Mouse (Mus musculus) forebrain, embryonic 13.5 days (tissue): ENCODE data around the gene St6gal1. TPM values are rescaled to one million over a fixed set of nuclear protein-coding genes. Genes with fewer than 3 reads are reported as not detected.
A peak's percentile ranks its signal among the peaks of the same experiment; 100 is the strongest.

ENCODE experiments used
- ATAC-seq: fragments of 200-750 bp; cut with Nextera tagmentation; 2 replicates; pipeline ENCODE4 v1.8.0; 2017
- H3K27ac ChIP-seq: fragments of 300-500 bp; sonication (generic); 2 replicates; pipeline ENCODE4 v1.5.1; 2015; ENCODE audit warnings: inconsistent platforms, mild to moderate bottlenecking, moderate library complexity
- H3K27me3 ChIP-seq: fragments of 300-500 bp; sonication (generic); 2 replicates; pipeline ENCODE4 v1.6.1; 2015; ENCODE audit warnings: mild to moderate bottlenecking, inconsistent platforms
- H3K36me3 ChIP-seq: fragments of 300-500 bp; sonication (generic); 2 replicates; pipeline ENCODE4 v1.6.1; 2015; ENCODE audit warnings: mild to moderate bottlenecking, inconsistent platforms; ENCODE audit not compliant: poor library complexity, severe bottlenecking
- H3K4me1 ChIP-seq: fragments of 300-500 bp; sonication (generic); 2 replicates; pipeline ENCODE4 v1.6.1; 2015; ENCODE audit warnings: inconsistent platforms
- H3K4me2 ChIP-seq: fragments of 300-500 bp; sonication (generic); 2 replicates; pipeline ENCODE4 v1.6.1; 2015; ENCODE audit warnings: inconsistent platforms, mild to moderate bottlenecking, moderate library complexity
- H3K4me3 ChIP-seq: fragments of 300-500 bp; sonication (generic); 2 replicates; pipeline ENCODE4 v1.5.1; 2015; ENCODE audit warnings: mild to moderate bottlenecking, inconsistent platforms
- H3K9ac ChIP-seq: fragments of 300-500 bp; sonication (generic); 2 replicates; pipeline ENCODE4 v1.6.1; 2015; ENCODE audit warnings: mild to moderate bottlenecking, inconsistent platforms
- H3K9me3 ChIP-seq: fragments of 300-500 bp; sonication (generic); replicated peaks from 2 replicates; pipeline ENCODE4 v1.6.1; 2016; ENCODE audit warnings: inconsistent platforms
- WGBS: fragments of 180-500 bp; shearing (Covaris S2); methylation state at CpG from one replicate; pipeline ENCODE4 v1.1.7; 2015; 5-methylcytosine and 5-hydroxymethylcytosine counted together
- polyA plus RNA-seq: library from polyadenylated mRNA; unstranded; fragments of >200 nt; fragmentation: Nextera tagmentation; extraction: Ambion mirVana; gene quantifications from 2 replicates; pipeline ENCODE4 v1.2.1, GENCODE M21; 2015

St6gal1 gene
- polyA plus RNA-seq, 1 experiment from 2014 or later: 39.5 TPM

GRCm38 (mm10) chr16:23191560-23192242 is 32.8 kb upstream of the St6gal1 start:
- no peaks in the 10 kb centered on the region for H3K27me3 ChIP-seq
- no peak for ATAC-seq
- H3K9ac ChIP-seq: no peak overlapping the region
- no peak overlapping the region for H3K4me2 ChIP-seq
- H3K9me3 ChIP-seq: no peaks in the 10 kb centered on the region
- 88% methylated on average over 9 of the region's 9 CpGs for WGBS
- H3K4me1 ChIP-seq: no peaks in the 10 kb centered on the region
- no peak overlapping the region for H3K4me3 ChIP-seq
- H3K27ac ChIP-seq: no peak overlapping the region
- no peaks in the 10 kb centered on the region for H3K36me3 ChIP-seq

GRCm38 (mm10) chr16:23195618-23196017 is 28.9 kb upstream of the St6gal1 start:
- 88% methylated on average over 7 of the region's 7 CpGs for WGBS

GRCm38 (mm10) chr16:23196296-23196695 is 28.2 kb upstream of the St6gal1 start:
- no peaks in the 10 kb centered on the region for H3K4me1 ChIP-seq
- H3K36me3 ChIP-seq: no peaks in the 10 kb centered on the region
- H3K4me2 ChIP-seq: no peak overlapping the region
- no peak overlapping the region for H3K27ac ChIP-seq
- H3K9ac ChIP-seq: no peak overlapping the region
- no peaks in the 10 kb centered on the region for H3K27me3 ChIP-seq
- H3K9me3 ChIP-seq: no peaks in the 10 kb centered on the region
- no peak overlapping the region for H3K4me3 ChIP-seq
- no peak for ATAC-seq

More at GRCm38 (mm10) chr16:23195618-23196017, 28.9 kb upstream of the St6gal1 start:
- Histone ChIP-seq H3K36me3 (no peaks in the 10 kb centered on the region), H3K9me3 (no peaks in the 10 kb centered on the region), H3K4me1 (no peaks in the 10 kb centered on the region), H3K4me3 (no peak overlapping the region), H3K9ac (no peak overlapping the region), H3K4me2 (no peak overlapping the region), H3K27ac (no peak overlapping the region), H3K27me3 (no peaks in the 10 kb centered on the region)
- no peak for ATAC-seq

GRCm38 (mm10) chr16:23196791-23197190 is 27.7 kb upstream of the St6gal1 start:
- Histone ChIP-seq H3K27me3 (no peaks in the 10 kb centered on the region), H3K4me3 (no peak overlapping the region), H3K9ac (no peak overlapping the region), H3K9me3 (no peaks in the 10 kb centered on the region), H3K36me3 (no peaks in the 10 kb centered on the region), H3K27ac (no peak overlapping the region), H3K4me1 (no peaks in the 10 kb centered on the region), H3K4me2 (no peak overlapping the region)
- ATAC-seq: no peak
- WGBS: 95% methylated on average over 6 of the region's 6 CpGs

- no peak overlapping the region for H3K4me2 ChIP-seq
- H3K4me3 ChIP-seq: no peak overlapping the region
- H3K9me3 ChIP-seq: no peaks in the 10 kb centered on the region
- H3K36me3 ChIP-seq: no peaks in the 10 kb centered on the region
- no peak overlapping the region for H3K27ac ChIP-seq
- no peaks in the 10 kb centered on the region for H3K4me1 ChIP-seq
- no peak overlapping the region for H3K9ac ChIP-seq
- ATAC-seq: no peak
- H3K27me3 ChIP-seq: no peaks in the 10 kb centered on the region
These were observed 23.0 kb upstream of the St6gal1 start for GRCm38 (mm10) chr16:23201498-23201897.

- Histone ChIP-seq H3K4me3 (no peak overlapping the region), H3K9ac (no peak overlapping the region), H3K9me3 (no peaks in the 10 kb centered on the region), H3K4me2 (no peak overlapping the region), H3K4me1 (no peaks in the 10 kb centered on the region), H3K27me3 (no peaks in the 10 kb centered on the region), H3K36me3 (no peaks in the 10 kb centered on the region), H3K27ac (no peak overlapping the region)
- no peak for ATAC-seq
- WGBS: 89% methylated on average over 7 of the region's 7 CpGs
These were observed 10.2 kb upstream of the St6gal1 start for GRCm38 (mm10) chr16:23214314-23214713.

- H3K36me3 ChIP-seq: no peaks in the 10 kb centered on the region
- no peaks in the 10 kb centered on the region for H3K27me3 ChIP-seq
- no peak overlapping the region for H3K4me2 ChIP-seq
- no peaks in the 10 kb centered on the region for H3K9me3 ChIP-seq
- no peak overlapping the region for H3K4me3 ChIP-seq
- ATAC-seq: no peak
- H3K27ac ChIP-seq: no peak overlapping the region
- H3K9ac ChIP-seq: no peak overlapping the region
- WGBS: 77% methylated on average over 5 of the region's 5 CpGs
- no peaks in the 10 kb centered on the region for H3K4me1 ChIP-seq
These were observed 9.2 kb upstream of the St6gal1 start for GRCm38 (mm10) chr16:23215241-23215900.

GRCm38 (mm10) chr16:23216366-23216765 is 8.2 kb upstream of the St6gal1 start:
- ATAC-seq: no peak
- no peaks in the 10 kb centered on the region for H3K36me3 ChIP-seq
- H3K27me3 ChIP-seq: no peaks in the 10 kb centered on the region
- H3K9me3 ChIP-seq: no peaks in the 10 kb centered on the region
- 85% methylated on average over 9 of the region's 9 CpGs for WGBS
- no peak overlapping the region for H3K27ac ChIP-seq
- H3K4me1 ChIP-seq: no peaks in the 10 kb centered on the region
- H3K4me2 ChIP-seq: no peak overlapping the region
- H3K4me3 ChIP-seq: no peak overlapping the region
- no peak overlapping the region for H3K9ac ChIP-seq

GRCm38 (mm10) chr16:23218313-23218712 is 6.2 kb upstream of the St6gal1 start:
- no peak overlapping the region for H3K4me2 ChIP-seq
- H3K27me3 ChIP-seq: no peaks in the 10 kb centered on the region
- H3K27ac ChIP-seq: no peak overlapping the region
- H3K9ac ChIP-seq: no peak overlapping the region
- no peak for ATAC-seq
- H3K4me3 ChIP-seq: no peak overlapping the region
- H3K36me3 ChIP-seq: no peaks in the 10 kb centered on the region
- 85% methylated on average over 7 of the region's 7 CpGs for WGBS
- H3K9me3 ChIP-seq: no peaks in the 10 kb centered on the region
- no peaks in the 10 kb centered on the region for H3K4me1 ChIP-seq

GRCm38 (mm10) chr16:23223166-23223870 is 1.2 kb upstream of the St6gal1 start:
- Histone ChIP-seq H3K4me3 (peak overlapping the region; percentile 73), H3K27ac (peak overlapping the region; percentile 16; the same call in 1 of the 2 replicates), H3K4me2 (peak overlapping the region; percentile 71), H3K36me3 (no peaks in the 10 kb centered on the region), H3K9ac (no peak overlapping the region), H3K27me3 (no peaks in the 10 kb centered on the region; the same call in 1 of the 2 replicates), H3K4me1 (peaks cover 25% of the 10 kb centered on the region), H3K9me3 (no peaks in the 10 kb centered on the region)
- 73% methylated on average over 12 of the region's 12 CpGs for WGBS
- no peak; the same call in 1 of the 2 replicates for ATAC-seq

- peak overlapping the region; percentile 16 for H3K27ac ChIP-seq
- H3K9me3 ChIP-seq: no peaks in the 10 kb centered on the region
- ATAC-seq: no peak
- 40% methylated on average over 12 of the region's 12 CpGs for WGBS
- peaks cover 30% of the 10 kb centered on the region for H3K4me1 ChIP-seq
- H3K9ac ChIP-seq: peak overlapping the region; percentile 96; the same call in 1 of the 2 replicates
- no peaks in the 10 kb centered on the region; the same call in 1 of the 2 replicates for H3K27me3 ChIP-seq
- H3K4me2 ChIP-seq: peak overlapping the region; percentile 71
- no peaks in the 10 kb centered on the region for H3K36me3 ChIP-seq
- peak overlapping the region; percentile 73 for H3K4me3 ChIP-seq
These were observed 570 bp upstream of the St6gal1 start for GRCm38 (mm10) chr16:23223871-23224469.
